Comparison of ENCODE assay signal across 23 mouse cellular contexts in the genomic region with DNA sequence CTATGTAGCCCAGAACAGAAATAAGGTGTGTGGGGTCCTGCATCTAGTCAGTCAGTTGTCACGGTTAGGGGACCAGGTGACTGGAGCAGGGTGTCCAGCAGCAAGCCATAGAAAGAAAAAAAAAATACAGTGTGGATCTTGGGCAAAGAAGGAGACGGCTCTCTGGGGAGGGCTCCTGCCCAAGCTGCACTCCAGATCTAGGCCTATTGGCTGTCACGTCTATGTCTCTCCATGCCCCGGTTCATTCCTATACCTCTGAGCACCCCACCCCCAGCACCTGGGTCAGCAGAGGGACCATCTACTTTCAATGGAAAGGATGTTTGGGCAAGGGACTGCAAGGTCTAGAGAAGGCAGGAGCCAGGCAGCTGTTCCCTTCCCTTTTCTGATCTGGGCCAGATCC. TPM values are rescaled to one million over a fixed set of nuclear protein-coding genes. Genes with fewer than 3 reads are reported as not detected.
"Had no signal": no experiment of that assay in that cellular context is flagged by ENCODE, and none has a peak within 500 bp of the region (broad histone marks: within the 10 kb centered on the region; RNA-seq: fewer than 3 reads in every experiment).

No protein-coding gene starts in this region.

- H3K4me3 ChIP-seq: neural tube, embryonic 13.5 days; neural tube, embryonic 15.5 days; stomach, embryonic 15.5 days had no signal

- H3K27ac ChIP-seq: neural tube, embryonic 13.5 days; neural tube, embryonic 15.5 days; stomach, embryonic 15.5 days; stomach, postnatal 0 days had no signal

- DNase-seq: retina, postnatal 1 day; right cerebral cortex, adult 18-20 months; right cerebral cortex, postnatal 14 days; right cerebral cortex, postnatal 25 days; right cerebral cortex, postnatal 4 days; spleen, adult 18-20 months; thymus, adult 18-20 months; thymus, adult 2 months; thymus, postnatal 14 days; thymus, postnatal 25 days; thymus, postnatal 36 days; thymus, postnatal 4 days had no signal

- H3K27me3 ChIP-seq: neural tube, embryonic 13.5 days; neural tube, embryonic 15.5 days; stomach, embryonic 15.5 days had no signal

- H3K4me1 ChIP-seq: stomach, embryonic 15.5 days had no signal

RNA-seq across cellular contexts. Expression of gene 1700069L16Rik, which starts 45.1 kb away (rescaled TPM):
- polyA plus RNA-seq: neural tube, embryonic 13.5 days; neural tube, embryonic 14.5 days; neural tube, embryonic 15.5 days; small intestine, adult 2 months; spleen, adult 2 months; stomach, embryonic 14.5 days; stomach, embryonic 15.5 days; stomach, embryonic 16.5 days; stomach, postnatal 0 days; thymus, adult 2 months; thymus, postnatal 0 days; urinary bladder, adult 2 months had no signal
